Mouse (Mus musculus): ENCODE results near the gene Procr. TPM values are rescaled to one million over a fixed set of nuclear protein-coding genes. Genes with fewer than 3 reads are reported as not detected.

Procr gene
- polyA plus RNA-seq, 1 experiment from 2014 or later: 13.0 TPM

DNA sequence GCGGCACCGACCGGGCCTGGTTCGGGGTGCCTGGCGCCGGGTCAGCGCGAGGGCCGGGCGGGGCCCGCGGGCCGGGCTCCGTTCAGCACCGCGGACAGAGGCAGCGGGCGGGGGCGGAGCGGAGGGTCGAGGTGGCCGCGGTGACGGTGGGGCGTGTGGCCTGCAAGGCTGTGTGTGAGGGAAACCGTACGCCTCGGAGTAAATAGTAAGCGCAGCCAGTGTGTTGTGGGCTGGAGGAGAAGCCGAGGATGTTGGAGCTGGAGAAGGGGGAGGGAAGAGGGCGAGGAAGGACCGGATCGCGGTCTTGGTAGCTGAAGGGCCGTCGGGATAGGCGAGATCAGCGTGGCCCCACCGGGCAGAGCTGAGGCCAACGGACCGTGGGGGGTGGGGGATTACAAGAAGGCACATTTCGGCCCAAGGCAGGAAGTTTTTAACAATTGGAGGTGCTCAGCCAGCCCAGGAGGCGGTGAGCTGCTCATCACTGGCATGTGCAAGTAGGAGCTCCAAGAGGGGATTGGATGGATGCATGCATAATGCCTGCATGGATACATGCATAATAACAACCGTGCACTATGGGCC, 24.9 kb downstream of the Procr start:
- H3K4me3 ChIP-seq (ENCODE audit: low read length): peak overlapping the region; percentile 58
- no peaks in the 10 kb centered on the region for H3K36me3 ChIP-seq (ENCODE audit: insufficient read depth, low read length)
- no peak overlapping the region; the same call in 1 of the 2 replicates for H3K9ac ChIP-seq (replicated peaks; ENCODE audit: low read length)
- no peak overlapping the region for H3K27ac ChIP-seq (ENCODE audit: low read length)
- peaks cover 3% of the 10 kb centered on the region for H3K4me1 ChIP-seq (ENCODE audit: insufficient read depth, low read length)
- peaks cover 45% of the 10 kb centered on the region for H3K27me3 ChIP-seq (ENCODE audit: insufficient read depth, low read length)
- H3K4me2 ChIP-seq (replicated peaks; ENCODE audit: low read depth, low read length): peak overlapping the region; percentile 99
- WGBS: 1% methylated on average over 44 of the region's 44 CpGs
- ATAC-seq (ENCODE audit: low FRiP score, low TSS enrichment): peak; percentile 85; the same call in 1 of the 2 replicates
- no peaks in the 10 kb centered on the region for H3K9me3 ChIP-seq (ENCODE audit: low read length)

GRCm38 (mm10) chr2:155776824-155777687, 26.1 kb downstream of the Procr start:
- peaks cover 3% of the 10 kb centered on the region for H3K4me1 ChIP-seq (ENCODE audit: insufficient read depth, low read length)
- no peak overlapping the region for H3K27ac ChIP-seq (ENCODE audit: low read length)
- no peaks in the 10 kb centered on the region for H3K36me3 ChIP-seq (ENCODE audit: insufficient read depth, low read length)
- no peaks in the 10 kb centered on the region for H3K9me3 ChIP-seq (ENCODE audit: low read length)
- no peak overlapping the region for H3K4me3 ChIP-seq (ENCODE audit: low read length)
- WGBS: 62% methylated on average over 10 of the region's 10 CpGs
- peaks cover 45% of the 10 kb centered on the region for H3K27me3 ChIP-seq (ENCODE audit: insufficient read depth, low read length)
- no peak for ATAC-seq (ENCODE audit: low FRiP score, low TSS enrichment)
- H3K4me2 ChIP-seq (replicated peaks; ENCODE audit: low read depth, low read length): no peak overlapping the region
- H3K9ac ChIP-seq (replicated peaks; ENCODE audit: low read length): no peak overlapping the region

DNA sequence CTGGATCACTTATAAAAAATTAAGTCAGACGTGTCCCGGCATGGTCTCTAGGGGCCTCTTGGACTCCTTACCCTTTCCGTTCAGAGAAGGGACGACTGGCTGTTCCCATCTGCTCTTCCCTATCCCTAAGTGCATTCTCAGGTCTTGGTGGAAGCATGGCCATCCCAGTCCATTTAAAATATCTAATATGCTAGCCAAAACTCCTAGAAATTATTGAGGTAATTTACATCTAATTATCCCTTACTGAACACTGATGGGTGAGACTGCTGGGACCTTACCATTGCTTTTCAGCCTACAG, 26.7 kb downstream of the Procr start:
- H3K4me1 ChIP-seq (ENCODE audit: insufficient read depth, low read length): peaks cover 3% of the 10 kb centered on the region
- H3K36me3 ChIP-seq (ENCODE audit: insufficient read depth, low read length): no peaks in the 10 kb centered on the region
- H3K9ac ChIP-seq (replicated peaks; ENCODE audit: low read length): no peak overlapping the region
- no peak overlapping the region for H3K4me3 ChIP-seq (ENCODE audit: low read length)
- H3K9me3 ChIP-seq (ENCODE audit: low read length): no peaks in the 10 kb centered on the region
- peaks cover 43% of the 10 kb centered on the region for H3K27me3 ChIP-seq (ENCODE audit: insufficient read depth, low read length)
- whole genome bisulfite sequencing: 74% methylated on average over 4 of the region's 4 CpGs
- no peak overlapping the region for H3K4me2 ChIP-seq (replicated peaks; ENCODE audit: low read depth, low read length)
- H3K27ac ChIP-seq (ENCODE audit: low read length): no peak overlapping the region
- ATAC-seq (ENCODE audit: low FRiP score, low TSS enrichment): no peak

DNA sequence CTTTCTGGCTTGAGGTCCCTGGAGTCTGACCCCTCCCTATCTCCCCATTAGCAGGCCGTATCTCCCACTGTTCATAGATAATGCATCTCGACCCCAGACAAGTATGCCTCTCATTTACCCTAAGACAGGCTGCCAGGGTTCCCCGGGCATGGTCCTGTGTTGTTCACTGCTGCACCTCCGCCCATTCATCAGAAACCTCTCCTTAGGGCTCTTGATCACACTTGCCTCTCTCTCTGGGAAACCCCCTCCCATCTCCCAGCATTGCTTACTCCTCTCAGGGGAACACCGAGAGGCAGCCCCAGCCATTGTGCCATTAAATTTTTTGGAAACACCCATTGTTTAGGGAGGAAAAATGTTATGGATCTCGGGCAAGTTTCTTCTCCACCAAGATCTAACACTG, 27.1 kb downstream of the Procr start:
- Histone ChIP-seq H3K4me3 (ENCODE audit: low read length) (no peak overlapping the region), H3K9me3 (ENCODE audit: low read length) (no peaks in the 10 kb centered on the region), H3K36me3 (ENCODE audit: insufficient read depth, low read length) (no peaks in the 10 kb centered on the region), H3K9ac (replicated peaks; ENCODE audit: low read length) (no peak overlapping the region), H3K4me1 (ENCODE audit: insufficient read depth, low read length) (peaks cover 3% of the 10 kb centered on the region), H3K27ac (ENCODE audit: low read length) (no peak overlapping the region), H3K4me2 (replicated peaks; ENCODE audit: low read depth, low read length) (no peak overlapping the region), H3K27me3 (ENCODE audit: insufficient read depth, low read length) (peaks cover 39% of the 10 kb centered on the region)
- ATAC-seq (ENCODE audit: low FRiP score, low TSS enrichment): no peak
- 66% methylated on average over 6 of the region's 6 CpGs for WGBS

DNA sequence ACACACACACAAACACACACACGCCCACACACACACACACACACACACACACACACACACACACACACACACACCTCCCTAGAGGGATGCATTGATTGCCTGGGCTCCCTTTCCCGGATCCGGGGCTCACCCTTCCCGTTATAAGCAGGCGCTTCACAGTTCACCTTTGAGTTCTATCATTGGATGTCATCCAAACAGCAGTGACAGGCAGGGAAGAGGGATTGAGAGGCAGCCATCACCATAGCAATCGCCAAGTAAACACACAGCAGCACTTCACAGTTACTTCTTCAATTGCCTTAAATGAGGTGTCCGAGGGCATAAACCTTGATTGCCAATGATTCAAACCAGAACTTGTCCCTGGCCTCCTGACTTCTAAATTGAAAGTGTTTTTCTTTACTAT, 28.1 kb downstream of the Procr start:
- Histone ChIP-seq H3K9ac (replicated peaks; ENCODE audit: low read length) (no peak overlapping the region), H3K27me3 (ENCODE audit: insufficient read depth, low read length) (peaks cover 28% of the 10 kb centered on the region), H3K4me3 (ENCODE audit: low read length) (no peak overlapping the region), H3K4me2 (replicated peaks; ENCODE audit: low read depth, low read length) (no peak overlapping the region), H3K9me3 (ENCODE audit: low read length) (no peaks in the 10 kb centered on the region), H3K27ac (ENCODE audit: low read length) (no peak overlapping the region), H3K4me1 (ENCODE audit: insufficient read depth, low read length) (peaks cover 3% of the 10 kb centered on the region), H3K36me3 (ENCODE audit: insufficient read depth, low read length) (no peaks in the 10 kb centered on the region)
- ATAC-seq (ENCODE audit: low FRiP score, low TSS enrichment): no peak
- 35% methylated on average over 6 of the region's 7 CpGs for WGBS

- Histone ChIP-seq H3K4me1 (ENCODE audit: insufficient read depth, low read length) (peaks cover 3% of the 10 kb centered on the region), H3K4me3 (ENCODE audit: low read length) (no peak overlapping the region), H3K9ac (replicated peaks; ENCODE audit: low read length) (no peak overlapping the region), H3K4me2 (replicated peaks; ENCODE audit: low read depth, low read length) (no peak overlapping the region), H3K9me3 (ENCODE audit: low read length) (no peaks in the 10 kb centered on the region), H3K36me3 (ENCODE audit: insufficient read depth, low read length) (no peaks in the 10 kb centered on the region), H3K27ac (ENCODE audit: low read length) (no peak overlapping the region), H3K27me3 (ENCODE audit: insufficient read depth, low read length) (peaks cover 24% of the 10 kb centered on the region)
- ATAC-seq (ENCODE audit: low FRiP score, low TSS enrichment): no peak
- 74% methylated on average over 3 of the region's 3 CpGs for WGBS
Measured at GRCm38 (mm10) chr2:155779506-155779905, 28.6 kb downstream of the Procr start.

DNA sequence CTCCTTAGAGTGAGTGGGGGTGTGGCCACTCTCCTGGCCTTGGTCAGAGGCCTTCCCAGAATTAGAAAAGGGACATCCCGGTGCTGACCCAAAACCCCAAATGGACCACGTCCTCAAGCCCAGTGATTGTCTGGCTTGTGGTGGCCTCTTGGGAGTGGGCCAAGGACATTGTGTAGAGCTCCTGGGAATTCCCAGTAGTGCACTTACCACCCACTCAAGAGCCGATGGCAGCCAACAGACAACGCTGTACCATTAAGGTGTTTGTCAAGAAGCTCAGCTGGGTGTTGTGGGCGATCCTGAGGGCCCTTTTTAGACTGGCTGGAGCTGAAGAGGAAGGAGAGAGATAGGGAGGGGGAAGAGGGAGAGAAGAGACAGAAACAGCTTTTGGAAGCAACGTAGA, 33.6 kb downstream of the Procr start:
- no peak for ATAC-seq (ENCODE audit: low FRiP score, low TSS enrichment)
- Histone ChIP-seq H3K27me3 (ENCODE audit: insufficient read depth, low read length) (no peaks in the 10 kb centered on the region), H3K9me3 (ENCODE audit: low read length) (no peaks in the 10 kb centered on the region), H3K27ac (ENCODE audit: low read length) (no peak overlapping the region), H3K4me1 (ENCODE audit: insufficient read depth, low read length) (no peaks in the 10 kb centered on the region), H3K36me3 (ENCODE audit: insufficient read depth, low read length) (no peaks in the 10 kb centered on the region), H3K9ac (replicated peaks; ENCODE audit: low read length) (no peak overlapping the region), H3K4me2 (replicated peaks; ENCODE audit: low read depth, low read length) (no peak overlapping the region), H3K4me3 (ENCODE audit: low read length) (no peak overlapping the region)
- 79% methylated on average over 6 of the region's 6 CpGs for WGBS

- WGBS: 77% methylated on average over 5 of the region's 5 CpGs
- no peak overlapping the region for H3K4me2 ChIP-seq (replicated peaks; ENCODE audit: low read depth, low read length)
- no peaks in the 10 kb centered on the region for H3K27me3 ChIP-seq (ENCODE audit: insufficient read depth, low read length)
- H3K9ac ChIP-seq (replicated peaks; ENCODE audit: low read length): no peak overlapping the region
- H3K27ac ChIP-seq (ENCODE audit: low read length): no peak overlapping the region
- H3K9me3 ChIP-seq (ENCODE audit: low read length): no peaks in the 10 kb centered on the region
- ATAC-seq (ENCODE audit: low FRiP score, low TSS enrichment): no peak
- no peaks in the 10 kb centered on the region for H3K36me3 ChIP-seq (ENCODE audit: insufficient read depth, low read length)
- no peak overlapping the region for H3K4me3 ChIP-seq (ENCODE audit: low read length)
- H3K4me1 ChIP-seq (ENCODE audit: insufficient read depth, low read length): no peaks in the 10 kb centered on the region
Measured at GRCm38 (mm10) chr2:155786905-155787304, 36.0 kb downstream of the Procr start.

GRCm38 (mm10) chr2:155787949-155788931, 37.3 kb downstream of the Procr start:
- no peak for ATAC-seq (ENCODE audit: low FRiP score, low TSS enrichment)
- Histone ChIP-seq H3K4me3 (ENCODE audit: low read length) (no peak overlapping the region), H3K9ac (replicated peaks; ENCODE audit: low read length) (no peak overlapping the region), H3K27ac (ENCODE audit: low read length) (no peak overlapping the region), H3K9me3 (ENCODE audit: low read length) (no peaks in the 10 kb centered on the region), H3K36me3 (ENCODE audit: insufficient read depth, low read length) (no peaks in the 10 kb centered on the region), H3K4me1 (ENCODE audit: insufficient read depth, low read length) (no peaks in the 10 kb centered on the region), H3K4me2 (replicated peaks; ENCODE audit: low read depth, low read length) (no peak overlapping the region), H3K27me3 (ENCODE audit: insufficient read depth, low read length) (no peaks in the 10 kb centered on the region)
- WGBS: 55% methylated on average over 18 of the region's 18 CpGs

Data from kidney, embryonic 16.5 days (tissue).